ENCODE assay signal across 8 mouse cellular contexts in genomic region chr7:101374155-101374554, GRCm38 (mm10). TPM values are rescaled to one million over a fixed set of nuclear protein-coding genes. Genes with fewer than 3 reads are reported as not detected.
DNase-seq lines count a peak whose midpoint lies in the region; ATAC-seq lines count a peak whose summit lies in the region.
"Had no signal": no experiment of that assay in that cellular context is flagged by ENCODE, and none has a peak within 500 bp of the region (broad histone marks: within the 10 kb centered on the region; RNA-seq: fewer than 3 reads in every experiment).

No protein-coding gene starts in this region.

- no peaks in the 10 kb centered on the region for H3K9me3 ChIP-seq in limb, embryonic 13.5 days
- no peaks in the 10 kb centered on the region for H3K9me3 ChIP-seq in limb, embryonic 10.5 days (replicated peaks)

- 0 out of 2 replicates have a peak overlapping the region, but pooled peaks have one; percentile 25 for H3K9ac ChIP-seq in limb, embryonic 13.5 days

- no peak overlapping the region for H3K27ac ChIP-seq in limb, embryonic 13.5 days
- no peak overlapping the region for H3K27ac ChIP-seq in limb, embryonic 10.5 days

- DNase-seq in limb, embryonic 10.5 days (ENCODE audit: low spot score), result no peak
- peak; percentile 42 for DNase-seq in T-cell, adult 2 months (ENCODE audit: low spot score)
- peak; percentile 84 for DNase-seq in retina, embryonic 14.5 days (ENCODE audit: low spot score)

- peak; percentile 29; the same call in 1 of the 2 replicates for ATAC-seq in limb, embryonic 13.5 days (ENCODE audit: low FRiP score, low read depth)
- ATAC-seq in common myeloid progenitor, adult 5-6 weeks (replicated peaks; ENCODE audit: low read depth, poor library complexity, severe bottlenecking), result peak; percentile 28; the same call in 1 of the 2 replicates
- ATAC-seq in inflammation-experienced regulatory T-cells, adult 6 months, result peak; percentile 11
- no peak for ATAC-seq in monocyte, adult 5-6 weeks (replicated peaks; ENCODE audit: insufficient number of reproducible peaks, low FRiP score, low TSS enrichment, poor library complexity, severe bottlenecking)

- peaks cover 20% of the 10 kb centered on the region for H3K4me1 ChIP-seq in limb, embryonic 13.5 days
- peaks cover 28% of the 10 kb centered on the region for H3K4me1 ChIP-seq in limb, embryonic 10.5 days

- no peak overlapping the region for H3K4me3 ChIP-seq in limb, embryonic 13.5 days
- no peak overlapping the region for H3K4me3 ChIP-seq in limb, embryonic 10.5 days
- H3K4me3 ChIP-seq: erythroblast, embryonic 14.5 days had no signal

- no peaks in the 10 kb centered on the region for H3K36me3 ChIP-seq in limb, embryonic 13.5 days
- H3K36me3 ChIP-seq in limb, embryonic 10.5 days, result no peaks in the 10 kb centered on the region

- no peak overlapping the region for H3K4me2 ChIP-seq in limb, embryonic 13.5 days (replicated peaks)

- H3K27me3 ChIP-seq in limb, embryonic 13.5 days, result no peaks in the 10 kb centered on the region
- no peaks in the 10 kb centered on the region for H3K27me3 ChIP-seq in limb, embryonic 10.5 days (ENCODE audit: low read depth, poor library complexity, severe bottlenecking)

RNA-seq across cellular contexts. Expression of gene Arap1, which starts 26.3 kb away (rescaled TPM):
- 41.5 and 45.6 TPM in 2 replicates for polyA plus RNA-seq in limb, embryonic 13.5 days (2015; fragmentation: Nextera tagmentation; extraction: Ambion mirVana)
- 13.1 and 20.5 TPM in 2 replicates for polyA plus RNA-seq in limb, embryonic 10.5 days (2016; fragmentation: Nextera tagmentation; extraction: Ambion mirVana)
- 97.4 and 98.9 TPM in 2 replicates for total RNA-seq in common myeloid progenitor, adult 5-6 weeks (2017)
- 10 to 100 TPM; 29.0 to 58.0 (median 41.3) TPM for polyA plus RNA-seq in inflammation-experienced regulatory T-cells, adult 6 months (2017; shearing (Covaris generic))
- 247 to 347 TPM (median 330 TPM) in 3 replicates for total RNA-seq in monocyte, adult 5-6 weeks (2017)

RNA-seq across cellular contexts. Expression of gene Gm45837, which starts 36.5 kb away (rescaled TPM):
- polyA plus RNA-seq in limb, embryonic 13.5 days (2015; fragmentation: Nextera tagmentation; extraction: Ambion mirVana), result 3.2 and 8.0 TPM in 2 replicates
- 0.06 TPM in 1 of 2 replicates, not detected in the other for polyA plus RNA-seq in limb, embryonic 10.5 days (2016; fragmentation: Nextera tagmentation; extraction: Ambion mirVana)
- total RNA-seq in common myeloid progenitor, adult 5-6 weeks (2017), result 6.5 TPM in 1 of 2 replicates, not detected in the other
- polyA plus RNA-seq in inflammation-experienced regulatory T-cells, adult 6 months (2017; shearing (Covaris generic)), result 10 to 100 TPM in 2 of 3 experiments, 1 to 10 TPM in 1; 6.7 to 39.0 (median 18.9) TPM
- 8.9 to 28.8 TPM (median 12.5 TPM) in 3 replicates for total RNA-seq in monocyte, adult 5-6 weeks (2017)
- polyA plus RNA-seq: erythroblast, embryonic 14.5 days had no signal

RNA-seq across cellular contexts. Expression of gene Pde2a, which starts 47.3 kb away (rescaled TPM):
- 4.6 and 10.4 TPM in 2 replicates for polyA plus RNA-seq in limb, embryonic 13.5 days (2015; fragmentation: Nextera tagmentation; extraction: Ambion mirVana)
- polyA plus RNA-seq in limb, embryonic 10.5 days (2016; fragmentation: Nextera tagmentation; extraction: Ambion mirVana), result 9.2 and 9.3 TPM in 2 replicates
- total RNA-seq in common myeloid progenitor, adult 5-6 weeks (2017), result 1.7 and 7.0 TPM in 2 replicates
- polyA plus RNA-seq in inflammation-experienced regulatory T-cells, adult 6 months (2017; shearing (Covaris generic)), result 10 to 100 TPM in 2 of 3 experiments, 1 to 10 TPM in 1; 6.1 to 36.2 (median 19.9) TPM
- 13.4 to 111 TPM (median 54.4 TPM) in 3 replicates for total RNA-seq in monocyte, adult 5-6 weeks (2017)

RNA-seq across cellular contexts. Expression of gene Stard10, which starts 57.3 kb away (rescaled TPM):
- 19.9 and 22.3 TPM in 2 replicates for polyA plus RNA-seq in limb, embryonic 13.5 days (2015; fragmentation: Nextera tagmentation; extraction: Ambion mirVana)
- polyA plus RNA-seq in limb, embryonic 10.5 days (2016; fragmentation: Nextera tagmentation; extraction: Ambion mirVana), result 10.1 and 11.7 TPM in 2 replicates
- 66.4 and 70.4 TPM in 2 replicates for total RNA-seq in common myeloid progenitor, adult 5-6 weeks (2017)
- 1 to 10 TPM; 1.7 to 5.6 (median 2.0) TPM for polyA plus RNA-seq in inflammation-experienced regulatory T-cells, adult 6 months (2017; shearing (Covaris generic))
- total RNA-seq in monocyte, adult 5-6 weeks (2017), result 2.3 to 14.3 TPM (median 12.1 TPM) in 3 replicates
